Mouse (Mus musculus) forebrain, postnatal 0 days (tissue): ENCODE data around the gene Ndufb10. TPM values are rescaled to one million over a fixed set of nuclear protein-coding genes. Genes with fewer than 3 reads are reported as not detected.
"Not testable (repeated sequence)": the region's sequence is repeated elsewhere in the genome, so short reads cannot be mapped to it uniquely, and the experiment has no call there.

Source experiments
- ATAC-seq: fragments of 200-750 bp; cut with Nextera tagmentation; 2 replicates; pipeline ENCODE4 v1.8.0; 2017; ENCODE audit warnings: mild to moderate bottlenecking, moderate library complexity
- DNase-seq: peaks from one replicate; pipeline ENCODE4 v3.0.0-alpha.2; 2015
- H3K27ac ChIP-seq: fragments of 300-500 bp; sonication (generic); 2 replicates; pipeline ENCODE4 v1.5.1; 2014; ENCODE audit warnings: low read depth, mild to moderate bottlenecking, antibody characterized with exemption, low read length, moderate library complexity, mixed read lengths
- H3K27me3 ChIP-seq: fragments of 300-500 bp; sonication (generic); 2 replicates; pipeline ENCODE4 v1.6.1; 2014; ENCODE audit warnings: mild to moderate bottlenecking, low read length, mixed read lengths; ENCODE audit not compliant: insufficient read depth
- H3K36me3 ChIP-seq: fragments of 300-500 bp; sonication (generic); 2 replicates; pipeline ENCODE4 v1.6.1; 2014; ENCODE audit warnings: mild to moderate bottlenecking, moderate library complexity; ENCODE audit not compliant: insufficient read depth
- H3K4me1 ChIP-seq: fragments of 300-500 bp; sonication (generic); 2 replicates; pipeline ENCODE4 v1.6.1; 2014; ENCODE audit warnings: antibody characterized with exemption; ENCODE audit not compliant: insufficient read depth
- H3K4me2 ChIP-seq: fragments of 300-500 bp; sonication (generic); 2 replicates; pipeline ENCODE4 v1.6.1; 2014; ENCODE audit warnings: low read depth, mild to moderate bottlenecking, moderate library complexity
- H3K4me3 ChIP-seq: fragments of 300-500 bp; sonication (generic); 2 replicates; pipeline ENCODE4 v1.5.1; 2014; ENCODE audit warnings: low read depth, low read length, mixed read lengths
- H3K9ac ChIP-seq: fragments of 300-500 bp; sonication (generic); 2 replicates; pipeline ENCODE4 v1.6.1; 2014; ENCODE audit warnings: mild to moderate bottlenecking
- H3K9me3 ChIP-seq: fragments of 300-500 bp; sonication (generic); 2 replicates; pipeline ENCODE4 v1.6.1; 2016; ENCODE audit warnings: low read length
- CTCF ChIP-seq: sonication (generic); IDR thresholded peaks from 2 replicates; pipeline ENCODE4 v1.5.1; 2016; ENCODE audit warnings: antibody characterized with exemption, control low read depth, low read depth
- WGBS: fragments of 180-500 bp; shearing (Covaris S2); extraction: QIAGEN DNeasy Blood & Tissue Kit; methylation state at CpG from one replicate; pipeline ENCODE4 v1.1.7; 2014; 5-methylcytosine and 5-hydroxymethylcytosine counted together
- polyA plus RNA-seq: library from polyadenylated mRNA; unstranded; fragments of >200 nt; fragmentation: Nextera tagmentation; extraction: Ambion mirVana; gene quantifications from 2 replicates; pipeline ENCODE4 v1.2.1, GENCODE M21; 2015
- total RNA-seq: library from RNA; depleted of rRNA; stranded (reverse); fragments of >200 nt; gene quantifications from 2 replicates; pipeline ENCODE4 v1.2.3, GENCODE M21; 2014

The Ndufb10 gene
- total and polyA plus RNA-seq, 2 experiments from 2014 or later: 151 to 312 TPM

DNA sequence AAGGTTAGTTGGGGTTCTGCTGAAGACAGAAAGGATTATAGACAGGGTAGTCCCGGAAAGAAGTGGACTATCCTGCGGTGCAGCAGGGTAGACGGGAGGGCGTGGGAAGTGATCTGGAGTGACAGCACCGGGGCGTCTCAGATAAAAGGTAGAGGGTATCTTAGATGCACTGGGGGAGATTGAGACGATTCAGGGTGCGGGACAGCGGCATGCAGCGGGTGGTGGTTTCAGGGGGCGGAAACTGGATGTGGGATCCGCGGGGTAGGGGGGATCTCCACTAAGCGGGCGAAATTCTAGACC is 447 bp downstream of the Ndufb10 start:
- 0% methylated on average over 15 of the region's 15 CpGs for WGBS
- peak overlapping the region; percentile 87 for H3K4me3 ChIP-seq
- peak overlapping the region; percentile 85 for H3K27ac ChIP-seq
- H3K27me3 ChIP-seq: no peaks in the 10 kb centered on the region
- H3K4me2 ChIP-seq: peak overlapping the region; percentile 79
- no peak for DNase-seq
- no peak for ATAC-seq
- H3K9me3 ChIP-seq: no peaks in the 10 kb centered on the region
- peaks cover 11% of the 10 kb centered on the region for H3K4me1 ChIP-seq
- peaks cover 14% of the 10 kb centered on the region for H3K36me3 ChIP-seq
- H3K9ac ChIP-seq: peak overlapping the region; percentile 92
- no peak for TF ChIP-seq CTCF

DNA sequence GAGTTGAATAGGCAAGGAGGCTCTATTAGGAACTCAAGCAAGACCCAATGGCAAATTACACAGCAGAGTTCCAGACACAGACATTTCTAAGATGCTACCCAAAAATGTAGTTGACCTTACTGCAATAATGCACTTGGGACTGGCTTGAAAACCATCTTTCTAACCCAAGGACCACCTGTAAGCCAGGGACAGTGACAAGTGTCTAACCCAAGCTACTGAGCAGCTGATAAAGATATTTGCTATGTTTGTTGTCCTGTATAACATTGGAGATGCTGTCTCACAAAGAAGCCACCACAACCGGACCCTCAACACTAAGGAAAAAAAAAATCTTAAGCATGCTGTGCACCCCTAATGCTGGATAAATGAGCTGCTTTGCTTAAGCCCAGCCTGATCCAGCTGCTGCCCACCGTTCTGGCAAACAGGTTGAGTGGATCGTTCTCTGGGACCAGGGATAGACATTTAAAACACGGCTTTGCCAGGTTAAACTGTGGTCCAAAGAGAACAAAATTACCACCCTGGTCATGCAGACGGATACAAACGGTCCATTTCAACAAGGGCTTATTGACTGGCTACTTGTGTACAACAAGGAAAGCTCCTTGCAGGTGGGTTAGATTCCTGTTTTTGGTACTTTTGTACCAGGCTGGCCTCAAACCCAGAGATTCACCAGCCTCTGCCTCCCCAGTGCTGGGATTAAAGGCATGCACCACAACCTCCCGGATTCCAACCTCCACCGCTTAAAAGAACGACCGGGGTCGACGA is 977 bp downstream of the Ndufb10 start:
- TF ChIP-seq CTCF: no peak
- peak overlapping the region; percentile 85 for H3K27ac ChIP-seq
- ATAC-seq: no peak

DNA sequence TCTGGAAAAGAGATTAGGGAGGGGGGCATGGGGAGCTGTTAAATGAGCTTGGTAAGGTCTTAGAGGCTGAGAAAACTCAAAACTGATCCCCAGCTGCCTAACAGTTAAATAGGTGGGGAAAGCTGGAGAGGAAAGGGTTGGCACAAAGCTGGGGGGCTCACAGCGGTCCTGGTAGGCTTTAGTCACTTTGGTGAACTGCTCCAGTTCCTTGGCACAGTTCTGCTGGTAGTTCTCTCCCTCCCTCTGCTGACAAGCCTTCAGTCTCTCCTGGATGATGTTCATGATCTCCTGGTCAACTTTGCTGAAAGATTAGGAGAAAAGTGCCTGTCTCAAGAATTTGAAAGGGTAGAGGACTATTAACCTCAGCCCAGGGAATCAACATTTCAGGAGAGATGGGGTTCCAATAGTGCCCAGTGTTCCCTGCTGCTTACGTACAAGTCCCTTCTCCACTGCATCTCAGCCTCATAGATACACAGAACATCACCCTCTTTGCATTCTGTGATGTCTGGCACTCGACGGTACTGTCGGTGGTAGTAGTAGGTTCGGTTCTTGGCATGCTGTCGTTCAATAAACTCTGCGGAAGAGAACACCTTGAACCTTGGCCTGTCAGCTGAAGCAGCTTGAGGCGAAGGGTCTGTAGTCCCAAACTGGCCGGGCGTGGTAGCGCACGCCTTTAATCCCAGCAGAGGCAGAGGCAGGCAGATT is 1.9 kb downstream of the Ndufb10 start:
- no peak overlapping the region for H3K4me3 ChIP-seq
- no peak overlapping the region for H3K27ac ChIP-seq
- DNase-seq (no peak), ATAC-seq (no peak)
- no peak for TF ChIP-seq CTCF
- H3K4me2 ChIP-seq: 0 out of 2 replicates have a peak overlapping the region, but pooled peaks have one; percentile 79
- H3K27me3 ChIP-seq: no peaks in the 10 kb centered on the region
- WGBS: 34% methylated on average over 13 of the region's 13 CpGs
- H3K36me3 ChIP-seq: peaks cover 14% of the 10 kb centered on the region
- H3K9ac ChIP-seq: no peak overlapping the region
- H3K4me1 ChIP-seq: peaks cover 11% of the 10 kb centered on the region
- no peaks in the 10 kb centered on the region for H3K9me3 ChIP-seq

More for the DNA sequence above, 977 bp downstream of the Ndufb10 start:
- peaks cover 14% of the 10 kb centered on the region for H3K36me3 ChIP-seq
- H3K9ac ChIP-seq: peak overlapping the region; percentile 92
- DNase-seq: no peak
- peaks cover 11% of the 10 kb centered on the region for H3K4me1 ChIP-seq
- peak overlapping the region; percentile 79 for H3K4me2 ChIP-seq
- H3K27me3 ChIP-seq: no peaks in the 10 kb centered on the region
- H3K9me3 ChIP-seq: no peaks in the 10 kb centered on the region
- peak overlapping the region; percentile 87 for H3K4me3 ChIP-seq
- 3% methylated on average over 12 of the region's 12 CpGs for WGBS

DNA sequence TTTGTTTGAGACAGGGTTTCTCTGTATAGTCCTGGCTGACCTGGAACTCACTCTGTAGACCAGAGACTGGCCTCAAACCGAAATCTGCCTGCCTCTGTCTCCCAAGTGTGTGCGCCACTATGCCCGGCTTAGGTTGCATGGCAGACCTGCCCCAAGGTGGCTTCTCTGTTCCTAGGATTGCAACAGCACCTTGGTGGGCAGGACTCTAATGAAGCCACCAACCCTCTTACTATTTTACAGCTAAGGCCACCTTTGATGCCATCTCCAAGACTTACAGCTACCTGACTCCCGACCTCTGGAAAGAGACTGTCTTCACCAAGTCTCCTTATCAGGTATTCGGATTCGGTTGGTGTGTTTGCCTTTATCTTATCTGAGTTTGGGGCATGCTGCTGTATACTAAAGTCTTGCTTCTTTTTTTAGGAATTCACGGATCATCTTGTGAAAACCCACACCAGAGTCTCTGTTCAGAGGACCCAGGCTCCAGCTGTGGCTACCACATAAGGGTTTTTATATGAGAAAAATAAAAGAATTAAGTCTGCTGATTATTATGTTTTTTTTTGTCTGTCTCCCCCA is 2.8 kb downstream of the Ndufb10 start:
- not testable (repeated sequence) for H3K27ac ChIP-seq, H3K27me3 ChIP-seq, DNase-seq, H3K9me3 ChIP-seq, ATAC-seq
- H3K4me2 ChIP-seq: peak overlapping the region; percentile 71
- WGBS: 72% methylated on average over 7 of the region's 7 CpGs
- peaks cover 14% of the 10 kb centered on the region for H3K36me3 ChIP-seq
- peak overlapping the region; percentile 33 for H3K9ac ChIP-seq
- peaks cover 11% of the 10 kb centered on the region for H3K4me1 ChIP-seq
- peak overlapping the region; percentile 17 for H3K4me3 ChIP-seq

DNA sequence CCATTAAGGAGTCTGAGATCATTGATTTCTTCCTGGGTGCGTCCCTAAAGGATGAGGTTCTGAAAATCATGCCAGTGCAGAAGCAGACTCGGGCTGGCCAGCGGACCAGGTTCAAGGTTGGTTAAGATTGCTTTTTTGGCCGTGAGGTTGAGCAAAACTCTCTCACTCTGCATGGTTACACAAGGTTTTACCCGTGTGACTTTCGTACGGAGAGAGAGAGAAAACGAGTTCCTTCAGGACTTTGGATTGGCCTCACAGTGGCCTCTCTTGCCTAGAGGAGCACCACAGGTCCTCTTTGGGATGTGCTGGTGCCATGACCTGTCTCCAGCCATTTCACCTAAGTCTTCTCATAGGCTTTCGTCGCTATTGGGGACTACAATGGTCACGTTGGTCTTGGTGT is 3.7 kb downstream of the Ndufb10 start:
- H3K9ac ChIP-seq: peak overlapping the region; percentile 87
- peak overlapping the region; percentile 91; the same call in 1 of the 2 replicates for H3K27ac ChIP-seq
- WGBS: under 1% methylated on average over 11 of the region's 11 CpGs
- DNase-seq: peak; percentile 30
- not testable (repeated sequence) for ATAC-seq, H3K9me3 ChIP-seq, H3K27me3 ChIP-seq
- peaks cover 11% of the 10 kb centered on the region for H3K4me1 ChIP-seq
- H3K36me3 ChIP-seq: peaks cover 14% of the 10 kb centered on the region
- peak overlapping the region; percentile 86 for H3K4me3 ChIP-seq
- H3K4me2 ChIP-seq: peak overlapping the region; percentile 71

DNA sequence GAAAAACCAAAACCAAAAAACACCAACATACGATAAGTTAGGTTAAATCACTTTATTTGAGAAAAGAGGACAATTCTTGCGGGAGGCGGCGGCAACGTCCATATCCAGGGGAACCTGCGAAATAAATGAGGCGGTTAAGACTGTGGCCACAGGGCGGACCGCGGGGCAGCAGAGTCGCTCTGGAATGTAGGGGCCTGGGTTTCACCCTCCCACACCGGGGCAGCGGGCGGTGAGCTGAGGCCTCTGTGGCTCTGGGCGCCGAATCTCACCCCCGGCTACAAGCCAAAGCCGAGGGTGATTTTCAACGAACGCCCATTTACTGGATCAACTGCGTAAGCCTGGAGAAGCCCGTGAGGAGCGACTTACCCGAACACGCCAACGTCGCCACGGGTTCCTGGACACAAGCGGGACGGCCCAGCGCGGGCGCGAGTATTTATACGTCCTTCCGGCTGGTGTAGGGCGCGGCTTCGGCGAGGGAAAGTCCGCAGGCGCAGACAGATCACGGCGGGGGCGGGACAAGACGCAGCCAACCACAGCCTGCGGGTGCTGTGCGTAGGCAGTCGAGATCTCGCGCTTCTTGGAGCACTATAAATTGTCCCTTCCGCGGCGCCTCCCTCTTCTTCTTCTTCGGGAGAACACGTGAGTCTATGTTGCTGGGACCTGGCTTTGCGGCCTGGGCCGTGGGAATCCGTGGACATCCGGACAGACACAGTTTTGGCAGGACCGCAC is 4.6 kb downstream of the Ndufb10 start:
- Histone ChIP-seq H3K27ac (peak overlapping the region; percentile 91), H3K9me3 (no peaks in the 10 kb centered on the region), H3K9ac (peak overlapping the region; percentile 87), H3K4me2 (peak overlapping the region; percentile 71), H3K36me3 (peaks cover 14% of the 10 kb centered on the region), H3K27me3 (no peaks in the 10 kb centered on the region), H3K4me3 (peak overlapping the region; percentile 86), H3K4me1 (peaks cover 11% of the 10 kb centered on the region)
- peak; percentile 99 for DNase-seq
- peak; percentile 98 for ATAC-seq
- no peak; the same call in 1 of the 2 replicates for TF ChIP-seq CTCF
- WGBS: 1% methylated on average over 59 of the region's 61 CpGs

DNA sequence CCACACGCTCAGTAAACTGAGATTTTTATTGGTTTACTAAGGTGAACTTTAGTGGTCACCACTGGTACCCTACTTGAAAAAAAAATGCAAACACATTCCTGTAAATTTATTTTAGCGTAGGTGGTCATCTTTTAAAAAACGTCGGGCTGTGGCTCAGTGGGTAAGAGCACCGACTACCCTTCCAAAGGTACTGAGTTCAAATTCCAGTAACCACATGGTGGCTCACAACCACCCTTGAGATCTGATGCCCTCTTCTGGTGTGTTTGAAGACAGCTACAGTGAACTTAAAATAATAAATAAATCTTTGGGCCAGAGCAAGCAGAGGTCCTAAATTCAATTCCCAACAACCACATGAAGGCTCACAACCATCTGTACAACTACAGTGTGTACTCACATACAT is 5.3 kb downstream of the Ndufb10 start:
- peak overlapping the region; percentile 86 for H3K4me3 ChIP-seq
- not testable (repeated sequence) for H3K27me3 ChIP-seq, H3K9me3 ChIP-seq, ATAC-seq, DNase-seq, H3K27ac ChIP-seq
- WGBS: 70% methylated on average over 5 of the region's 5 CpGs
- peak overlapping the region; percentile 67 for H3K4me2 ChIP-seq
- peaks cover 11% of the 10 kb centered on the region for H3K4me1 ChIP-seq
- peak overlapping the region; percentile 85 for H3K9ac ChIP-seq
- H3K36me3 ChIP-seq: peaks cover 14% of the 10 kb centered on the region
